Mouse (Mus musculus) forebrain, embryonic 10.5 days (tissue): ENCODE measurements at regions not wholly inside any gene's neighbourhood (a gene's known extent, or its start where the extent isn't known, plus 50 kb on each side); places are given as distances from the start of the nearest gene placed in this dataset.

Experiments used
- DNase-seq: peaks from one replicate; pipeline ENCODE4 v3.0.0-alpha.2; 2017; ENCODE audit warnings: low spot score; ENCODE audit errors: extremely low spot score
- H3K27ac ChIP-seq: fragments of 300-500 bp; sonication (generic); 2 replicates; pipeline ENCODE4 v1.5.1; 2016; ENCODE audit warnings: mild to moderate bottlenecking
- H3K27me3 ChIP-seq: fragments of 300-500 bp; sonication (generic); 2 replicates; pipeline ENCODE4 v1.6.1; 2016; ENCODE audit warnings: mild to moderate bottlenecking; ENCODE audit not compliant: poor library complexity, severe bottlenecking
- H3K36me3 ChIP-seq: fragments of 300-500 bp; sonication (generic); replicated peaks from 2 replicates; pipeline ENCODE4 v1.6.1; 2016; ENCODE audit warnings: mild to moderate bottlenecking, moderate library complexity
- H3K4me1 ChIP-seq: fragments of 300-500 bp; sonication (generic); 2 replicates; pipeline ENCODE4 v1.6.1; 2016
- H3K4me3 ChIP-seq: fragments of 300-500 bp; sonication (generic); 2 replicates; pipeline ENCODE4 v1.5.1; 2016; ENCODE audit warnings: mild to moderate bottlenecking, moderate library complexity
- H3K9me3 ChIP-seq: fragments of 300-500 bp; sonication (generic); 2 replicates; pipeline ENCODE4 v1.6.1; 2016; ENCODE audit warnings: mild to moderate bottlenecking, moderate library complexity
- WGBS: fragments of 180-500 bp; shearing (Covaris S2); methylation state at CpG from one replicate; pipeline ENCODE4 v1.1.7; 2016; 5-methylcytosine and 5-hydroxymethylcytosine counted together

DNA sequence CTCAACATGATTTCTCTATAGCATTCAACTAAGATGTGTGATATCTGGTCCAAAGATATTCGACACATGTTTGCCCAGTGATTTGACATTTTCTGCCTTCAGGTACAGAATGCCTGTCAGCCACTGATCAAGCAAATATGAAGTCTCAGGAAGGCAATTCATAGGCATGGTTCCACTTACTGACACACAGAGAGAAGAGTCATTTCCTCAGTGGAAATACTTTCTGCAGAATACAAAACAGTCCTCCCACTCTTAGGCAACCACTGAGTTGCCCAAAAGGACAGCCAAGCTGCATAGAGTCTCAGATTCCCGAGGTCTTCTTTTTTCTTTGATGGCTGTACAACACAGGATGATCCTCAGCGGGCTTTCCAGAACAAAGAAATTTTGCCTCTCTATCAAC, 110.9 kb downstream of the Ndufa4 start:
- Histone ChIP-seq H3K4me1 (no peaks in the 10 kb centered on the region), H3K27ac (no peak overlapping the region), H3K9me3 (no peaks in the 10 kb centered on the region), H3K4me3 (no peak overlapping the region), H3K36me3 (no peaks in the 10 kb centered on the region), H3K27me3 (no peaks in the 10 kb centered on the region)
- WGBS: 80% methylated on average over 3 of the region's 3 CpGs
- no peak for DNase-seq

DNA sequence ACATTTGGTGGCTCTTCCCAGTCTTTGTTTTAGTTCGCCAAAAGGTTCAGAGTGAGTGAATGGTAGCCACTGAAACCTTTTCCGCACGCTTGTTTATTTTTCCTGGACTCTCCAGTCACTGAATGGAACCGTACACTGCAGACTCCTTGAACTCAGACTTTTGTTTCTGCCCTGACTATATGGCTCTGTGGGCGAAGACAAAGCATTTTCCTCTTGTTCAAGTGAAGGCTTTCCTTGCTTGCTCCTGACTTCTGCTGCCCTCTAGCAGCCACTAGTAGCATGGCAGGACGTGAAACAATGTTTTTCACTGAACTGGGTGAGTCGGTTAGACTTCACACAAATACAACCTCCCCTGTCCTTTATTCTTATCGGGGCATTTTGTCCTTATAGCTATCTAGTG, 113.9 kb downstream of the Ndufa4 start:
- no peaks in the 10 kb centered on the region for H3K9me3 ChIP-seq
- no peak overlapping the region for H3K27ac ChIP-seq
- WGBS: 41% methylated on average over 8 of the region's 8 CpGs

DNA sequence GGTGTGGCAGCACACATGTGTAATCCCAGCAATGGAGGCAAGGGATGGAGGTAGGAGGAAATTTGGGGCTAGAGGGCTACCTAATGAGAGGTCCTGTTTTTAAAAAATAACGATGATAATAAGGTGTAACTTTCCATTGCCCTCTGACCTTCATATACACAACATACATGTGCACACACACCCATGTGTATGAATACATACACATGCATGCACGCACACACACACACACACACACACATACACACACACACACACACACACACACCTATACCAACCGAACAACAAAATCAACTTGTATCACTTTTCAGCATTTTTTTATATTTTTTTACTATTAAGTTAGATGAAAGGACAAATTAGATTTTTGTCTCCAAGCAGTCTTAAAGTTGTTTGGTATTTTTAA, 115.1 kb downstream of the Ndufa4 start:
- Histone ChIP-seq H3K27me3 (no peaks in the 10 kb centered on the region), H3K27ac (no peak overlapping the region), H3K4me1 (no peaks in the 10 kb centered on the region), H3K4me3 (no peak overlapping the region), H3K9me3 (no peaks in the 10 kb centered on the region), H3K36me3 (no peaks in the 10 kb centered on the region)
- WGBS: 90% methylated on average over 3 of the region's 3 CpGs
- no peak for DNase-seq

More for the DNA sequence above, 113.9 kb downstream of the Ndufa4 start:
- Histone ChIP-seq H3K36me3 (no peaks in the 10 kb centered on the region), H3K27me3 (no peaks in the 10 kb centered on the region), H3K4me1 (no peaks in the 10 kb centered on the region), H3K4me3 (no peak overlapping the region)
- DNase-seq: peak; percentile 41

DNA sequence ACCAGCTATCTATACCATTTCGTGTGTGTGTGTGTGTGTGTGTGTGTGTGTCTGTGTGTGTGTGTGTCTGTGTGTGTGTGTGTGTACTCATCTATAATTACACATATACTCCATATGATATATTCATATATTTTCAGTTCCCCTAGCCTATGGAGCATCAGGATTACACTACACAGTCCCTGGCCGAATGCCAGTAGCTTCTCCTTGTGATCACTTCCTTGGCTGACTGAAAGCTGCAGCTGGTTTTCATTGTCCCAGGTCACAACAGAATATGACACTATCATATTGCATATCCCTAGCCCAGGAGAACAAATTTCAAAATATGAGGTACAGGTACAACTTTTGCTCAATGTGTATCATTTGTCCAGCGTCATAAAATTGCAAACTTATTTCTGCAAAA, 116.2 kb downstream of the Ndufa4 start:
- no peaks in the 10 kb centered on the region for H3K4me1 ChIP-seq
- WGBS: 85% methylated on average over 3 of the region's 3 CpGs
- H3K9me3 ChIP-seq: no peaks in the 10 kb centered on the region
- H3K27ac ChIP-seq: no peak overlapping the region
- H3K4me3 ChIP-seq: no peak overlapping the region
- H3K36me3 ChIP-seq: no peaks in the 10 kb centered on the region
- no peak for DNase-seq
- H3K27me3 ChIP-seq: no peaks in the 10 kb centered on the region

DNA sequence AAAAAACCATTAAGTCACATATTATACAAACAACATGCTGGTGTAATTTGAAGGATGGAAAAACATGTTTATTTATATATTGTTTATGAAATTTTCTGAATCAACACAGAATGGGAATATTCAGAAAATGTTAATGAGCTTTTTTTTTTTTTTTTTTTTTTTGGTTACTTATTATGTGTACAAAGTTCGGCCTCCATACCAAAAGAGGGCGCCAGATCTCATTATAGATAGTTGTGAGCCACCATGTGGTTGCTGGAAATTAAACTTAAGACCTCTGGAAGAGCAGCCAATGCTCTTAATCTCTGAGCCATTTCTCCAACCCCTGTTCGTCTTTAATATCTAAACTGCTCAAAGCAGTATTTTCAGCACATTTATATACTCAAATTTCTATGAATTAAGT, 133.3 kb downstream of the Ndufa4 start:
- Histone ChIP-seq H3K27ac (no peak overlapping the region), H3K9me3 (no peaks in the 10 kb centered on the region), H3K4me1 (no peaks in the 10 kb centered on the region), H3K36me3 (no peaks in the 10 kb centered on the region), H3K4me3 (no peak overlapping the region), H3K27me3 (no peaks in the 10 kb centered on the region)
- DNase-seq: no peak
- 78% methylated on average over 3 of the region's 3 CpGs for WGBS

DNA sequence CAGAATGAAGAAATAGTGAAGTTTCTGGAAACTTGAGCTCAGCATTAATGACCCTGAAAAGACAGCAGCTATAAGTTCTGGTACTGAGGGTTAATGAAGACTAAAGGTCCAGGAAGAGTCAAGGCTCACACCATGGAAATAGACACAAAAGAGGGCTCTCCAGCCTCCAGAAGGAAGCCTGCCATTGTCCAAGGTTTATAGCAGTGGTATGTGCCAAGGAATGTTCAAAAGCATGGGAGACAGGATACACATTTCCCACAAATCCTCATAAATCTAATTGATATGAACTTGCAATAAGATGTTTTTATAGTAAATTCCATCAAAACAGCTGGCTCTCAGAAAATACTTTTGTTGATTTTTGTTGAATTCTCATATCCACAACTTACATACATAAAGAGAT, 144.4 kb downstream of the Ndufa4 start:
- H3K36me3 ChIP-seq: no peaks in the 10 kb centered on the region
- H3K9me3 ChIP-seq: no peaks in the 10 kb centered on the region
- H3K27ac ChIP-seq: no peak overlapping the region
- no peaks in the 10 kb centered on the region for H3K4me1 ChIP-seq
- H3K27me3 ChIP-seq: no peaks in the 10 kb centered on the region
- H3K4me3 ChIP-seq: no peak overlapping the region
- DNase-seq: no peak

DNA sequence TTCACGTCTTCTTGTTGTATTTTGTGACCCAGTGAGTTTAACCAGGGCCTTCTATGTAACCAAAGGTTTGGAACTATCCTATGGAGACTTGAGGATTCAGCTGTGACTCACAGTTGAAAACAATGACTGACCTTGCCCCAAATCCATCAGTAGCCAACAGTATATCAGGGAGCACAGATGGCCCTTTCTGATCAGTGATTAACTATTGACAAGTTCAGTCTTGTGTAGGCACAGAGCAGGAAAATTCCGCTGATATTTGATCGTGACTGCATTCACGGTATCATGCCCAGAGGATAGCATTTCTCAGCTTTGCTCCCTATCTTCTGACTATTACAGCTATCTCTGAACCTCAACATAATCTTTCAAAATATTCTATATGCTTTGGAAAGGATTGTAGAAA, 169.6 kb downstream of the Ndufa4 start:
- no peak for DNase-seq
- no peaks in the 10 kb centered on the region for H3K27me3 ChIP-seq
- H3K27ac ChIP-seq: no peak overlapping the region
- WGBS: 95% methylated on average over 4 of the region's 4 CpGs
- H3K36me3 ChIP-seq: no peaks in the 10 kb centered on the region
- H3K4me3 ChIP-seq: no peak overlapping the region
- no peaks in the 10 kb centered on the region for H3K9me3 ChIP-seq
- H3K4me1 ChIP-seq: no peaks in the 10 kb centered on the region

DNA sequence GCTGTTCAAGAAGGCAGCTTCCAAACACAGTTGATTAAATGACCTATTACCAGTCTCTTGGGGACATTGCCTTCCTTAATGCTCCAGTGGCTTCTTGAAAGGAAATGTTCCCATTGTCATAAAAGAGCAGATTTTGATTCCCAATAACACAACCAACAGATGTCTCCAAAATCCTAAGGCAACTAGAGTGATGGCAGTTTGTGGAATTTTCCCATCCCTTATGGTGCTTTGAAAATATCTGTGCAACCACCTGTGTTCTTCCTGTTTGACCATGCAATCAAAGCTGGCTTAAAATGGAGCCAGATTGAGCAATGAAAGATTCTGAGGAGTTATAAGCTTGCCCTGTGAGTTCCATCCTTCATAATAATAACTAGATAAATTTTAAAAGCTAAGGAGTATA, 176.2 kb downstream of the Ndufa4 start:
- no peaks in the 10 kb centered on the region for H3K27me3 ChIP-seq
- H3K4me3 ChIP-seq: no peak overlapping the region
- no peak overlapping the region for H3K27ac ChIP-seq
- DNase-seq: no peak
- H3K4me1 ChIP-seq: no peaks in the 10 kb centered on the region
- H3K36me3 ChIP-seq: no peaks in the 10 kb centered on the region
- H3K9me3 ChIP-seq: no peaks in the 10 kb centered on the region

DNA sequence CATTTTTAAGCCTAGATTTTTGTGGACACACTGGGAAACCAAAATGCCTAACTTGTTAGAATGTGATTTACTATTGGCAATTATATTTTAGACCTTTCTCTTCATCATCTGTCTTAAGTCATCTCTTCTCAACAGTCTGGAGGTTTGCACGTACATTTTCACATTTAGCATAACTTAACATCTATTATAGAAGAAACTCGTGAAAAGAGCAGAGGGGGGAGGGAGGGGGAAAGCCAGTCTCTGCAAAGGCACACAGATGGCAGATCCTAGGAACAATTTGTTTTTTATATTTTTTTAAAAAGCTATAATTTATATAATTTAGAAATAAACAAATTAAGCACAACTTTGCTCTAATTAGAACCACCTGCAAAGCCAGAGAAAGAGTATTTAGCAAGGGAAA, 176.6 kb downstream of the Ndufa4 start:
- WGBS: 83% methylated on average over 2 of the region's 2 CpGs
- Histone ChIP-seq H3K36me3 (no peaks in the 10 kb centered on the region), H3K27ac (no peak overlapping the region), H3K4me1 (no peaks in the 10 kb centered on the region), H3K27me3 (no peaks in the 10 kb centered on the region), H3K9me3 (no peaks in the 10 kb centered on the region), H3K4me3 (no peak overlapping the region)
- DNase-seq: no peak

DNA sequence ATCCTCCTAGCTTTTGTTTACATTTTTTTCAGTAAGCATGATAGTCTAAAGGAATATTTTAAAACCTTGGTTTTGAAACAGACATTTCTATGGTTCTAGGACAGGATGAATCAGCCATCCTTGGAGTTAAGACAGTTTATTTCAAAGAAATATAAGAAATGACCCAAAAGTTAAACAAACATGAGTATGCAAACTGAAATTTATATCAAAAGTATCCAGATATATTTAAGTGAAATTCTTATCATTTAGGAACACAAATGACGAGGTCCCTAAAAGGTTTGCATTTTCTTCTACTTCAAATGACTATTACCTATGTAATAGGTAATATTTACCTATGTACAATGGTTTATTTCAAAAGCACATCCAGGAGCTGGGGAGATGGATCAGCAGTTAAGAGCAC, 179.5 kb downstream of the Ndufa4 start:
- H3K4me3 ChIP-seq: no peak overlapping the region
- no peaks in the 10 kb centered on the region for H3K36me3 ChIP-seq
- H3K9me3 ChIP-seq: no peaks in the 10 kb centered on the region
- WGBS: 88% methylated on average over 1 of the region's 1 CpGs
- no peaks in the 10 kb centered on the region for H3K27me3 ChIP-seq
- no peak for DNase-seq
- H3K27ac ChIP-seq: no peak overlapping the region
- H3K4me1 ChIP-seq: no peaks in the 10 kb centered on the region

DNA sequence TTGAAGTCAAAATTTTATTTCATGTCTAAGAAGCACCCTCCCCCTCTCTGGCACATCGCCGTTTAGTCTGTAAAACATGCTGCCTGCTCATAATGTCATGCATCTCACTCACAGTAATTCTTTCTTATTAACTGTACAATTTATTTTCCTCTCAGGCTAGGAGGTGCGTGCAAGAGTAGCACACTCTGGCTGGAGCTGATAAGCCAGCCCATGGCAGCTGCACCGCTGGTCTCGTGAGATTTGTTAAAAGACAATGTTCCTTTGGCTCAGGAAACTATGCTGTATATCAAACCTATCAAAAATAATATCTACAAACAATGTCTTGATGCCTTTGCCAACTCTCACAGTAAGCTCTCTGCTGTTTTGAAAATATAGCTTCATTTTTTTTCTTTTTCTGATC, 179.9 kb downstream of the Ndufa4 start:
- H3K4me3 ChIP-seq: no peak overlapping the region
- H3K36me3 ChIP-seq: no peaks in the 10 kb centered on the region
- H3K9me3 ChIP-seq: no peaks in the 10 kb centered on the region
- H3K27ac ChIP-seq: no peak overlapping the region
- DNase-seq: no peak
- no peaks in the 10 kb centered on the region for H3K4me1 ChIP-seq
- WGBS: 92% methylated on average over 5 of the region's 5 CpGs
- no peaks in the 10 kb centered on the region for H3K27me3 ChIP-seq

DNA sequence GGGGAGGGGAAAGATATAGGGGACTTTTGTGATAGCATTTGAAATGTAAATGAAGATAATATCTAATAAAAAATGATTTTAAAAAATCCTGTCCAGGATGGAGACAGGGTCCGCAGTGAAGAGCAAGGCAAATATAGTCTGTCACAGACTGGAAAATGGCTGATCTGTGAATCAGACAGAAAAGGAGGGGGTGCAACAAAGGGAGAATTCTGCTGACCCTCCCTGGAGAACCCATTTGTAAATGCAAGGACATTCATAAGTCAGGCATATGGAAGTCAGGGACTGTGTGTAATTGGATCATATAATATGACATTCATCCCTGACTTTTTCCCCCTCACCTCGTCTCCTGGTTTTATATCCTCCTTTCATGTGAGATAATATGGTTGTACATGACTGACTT, 183.8 kb downstream of the Ndufa4 start:
- WGBS: 84% methylated on average over 2 of the region's 2 CpGs
- H3K27ac ChIP-seq: no peak overlapping the region

DNA sequence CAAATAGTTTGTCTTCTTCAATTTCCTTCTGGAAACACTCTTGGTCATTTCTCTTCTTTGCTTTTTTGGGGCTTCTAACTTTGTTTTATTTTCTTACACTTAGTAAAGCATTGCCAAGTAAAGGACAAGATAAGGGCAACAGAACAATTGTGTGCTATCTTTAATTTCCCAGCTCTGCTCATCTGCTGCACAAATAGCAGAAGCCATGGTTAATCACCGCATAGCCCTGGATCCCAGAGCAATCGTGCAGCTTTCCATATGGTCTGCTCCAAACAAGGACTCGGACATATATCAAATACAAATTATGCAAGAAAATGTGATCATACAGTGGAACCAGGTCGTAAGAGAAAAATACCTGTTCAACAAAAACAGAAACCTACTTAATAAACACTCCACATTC, 187.0 kb downstream of the Ndufa4 start:
- H3K36me3 ChIP-seq: no peaks in the 10 kb centered on the region
- no peaks in the 10 kb centered on the region for H3K4me1 ChIP-seq
- no peaks in the 10 kb centered on the region for H3K9me3 ChIP-seq
- H3K27me3 ChIP-seq: no peaks in the 10 kb centered on the region
- DNase-seq: no peak
- H3K27ac ChIP-seq: no peak overlapping the region
- H3K4me3 ChIP-seq: no peak overlapping the region
- WGBS: 89% methylated on average over 4 of the region's 4 CpGs

More for the DNA sequence above, 183.8 kb downstream of the Ndufa4 start:
- H3K4me3 ChIP-seq: no peak overlapping the region
- H3K9me3 ChIP-seq: no peaks in the 10 kb centered on the region
- H3K27me3 ChIP-seq: no peaks in the 10 kb centered on the region
- no peak for DNase-seq
- H3K4me1 ChIP-seq: no peaks in the 10 kb centered on the region
- H3K36me3 ChIP-seq: no peaks in the 10 kb centered on the region

DNA sequence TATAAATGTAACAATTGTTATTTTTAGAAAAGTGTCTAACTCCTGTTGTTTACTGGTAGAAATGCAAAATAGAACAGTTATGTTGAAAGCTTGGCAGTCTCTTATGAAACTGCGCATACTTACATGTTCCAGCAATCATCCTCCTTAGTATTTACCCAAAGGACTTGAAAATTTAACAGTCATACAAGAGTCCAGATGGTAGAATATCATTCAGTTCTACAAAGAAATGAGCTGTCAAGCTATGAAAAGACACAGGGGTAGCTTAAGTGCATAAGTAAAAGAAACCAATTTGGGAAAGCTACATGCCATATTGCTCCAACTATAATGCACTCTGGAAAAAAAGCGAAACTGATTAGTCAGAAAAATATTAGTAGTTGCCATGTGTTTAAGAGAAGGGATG, 196.7 kb downstream of the Ndufa4 start:
- Histone ChIP-seq H3K36me3 (no peaks in the 10 kb centered on the region), H3K4me1 (no peaks in the 10 kb centered on the region), H3K4me3 (no peak overlapping the region), H3K27ac (no peak overlapping the region), H3K9me3 (no peaks in the 10 kb centered on the region), H3K27me3 (no peaks in the 10 kb centered on the region)
- WGBS: 96% methylated on average over 2 of the region's 2 CpGs
- DNase-seq: no peak
